Mouse (Mus musculus): ENCODE measurements around the gene Abcd2.

The Abcd2 gene

GRCm38 (mm10) chr15:91163454-91163853 is 28.1 kb downstream of the Abcd2 start:
- DNase-seq (ENCODE audit: low read depth, low spot score): no peak

GRCm38 (mm10) chr15:91161153-91161552 is 30.4 kb downstream of the Abcd2 start:
- DNase-seq (ENCODE audit: low read depth, low spot score): no peak

GRCm38 (mm10) chr15:91153311-91153710 is 38.3 kb downstream of the Abcd2 start:
- peak; percentile 84 for DNase-seq (ENCODE audit: low read depth, low spot score)

GRCm38 (mm10) chr15:91152592-91152991 is 39.0 kb downstream of the Abcd2 start:
- no peak for DNase-seq (ENCODE audit: low read depth, low spot score)

- no peak for DNase-seq (ENCODE audit: low read depth, low spot score)
Observed at GRCm38 (mm10) chr15:91124584-91124983, 67.0 kb downstream of the Abcd2 start.

GRCm38 (mm10) chr15:91112555-91113209 is 78.9 kb downstream of the Abcd2 start:
- DNase-seq (ENCODE audit: low read depth, low spot score): no peak

GRCm38 (mm10) chr15:91108102-91108659 is 83.4 kb downstream of the Abcd2 start:
- DNase-seq (ENCODE audit: low read depth, low spot score): no peak

GRCm38 (mm10) chr15:91104934-91105333 is 86.7 kb downstream of the Abcd2 start:
- no peak for DNase-seq (ENCODE audit: low read depth, low spot score)

- DNase-seq (ENCODE audit: low read depth, low spot score): no peak
Observed at GRCm38 (mm10) chr15:91104276-91104675, 87.3 kb downstream of the Abcd2 start.

- DNase-seq (ENCODE audit: low read depth, low spot score): peak; percentile 18
Observed at GRCm38 (mm10) chr15:91103814-91104213, 87.8 kb downstream of the Abcd2 start.

GRCm38 (mm10) chr15:91103305-91103704 is 88.3 kb downstream of the Abcd2 start:
- DNase-seq (ENCODE audit: low read depth, low spot score): no peak

GRCm38 (mm10) chr15:91096606-91097005 is 95.0 kb downstream of the Abcd2 start:
- peak; percentile 27 for DNase-seq (ENCODE audit: low read depth, low spot score)
